Mouse (Mus musculus) brain, embryonic 14.5 days (tissue): ENCODE results near the gene Ttpal.

Source experiments
- CTCF ChIP-seq: fragments of 200-500 bp; IDR thresholded peaks from 2 replicates; pipeline ENCODE4 v1.5.1; 2012; ENCODE audit warnings: inconsistent platforms, mild to moderate bottlenecking, moderate library complexity, borderline replicate concordance; ENCODE audit not compliant: insufficient read depth, insufficient read length; ENCODE audit errors: extremely low read depth
- POLR2A ChIP-seq: fragments of 200-500 bp; IDR thresholded peaks from 2 replicates; pipeline ENCODE4 v1.6.1; 2012; ENCODE audit warnings: mild to moderate bottlenecking, inconsistent platforms, borderline replicate concordance; ENCODE audit not compliant: poor library complexity, insufficient read depth, insufficient read length, severe bottlenecking; ENCODE audit errors: extremely low read depth

DNA sequence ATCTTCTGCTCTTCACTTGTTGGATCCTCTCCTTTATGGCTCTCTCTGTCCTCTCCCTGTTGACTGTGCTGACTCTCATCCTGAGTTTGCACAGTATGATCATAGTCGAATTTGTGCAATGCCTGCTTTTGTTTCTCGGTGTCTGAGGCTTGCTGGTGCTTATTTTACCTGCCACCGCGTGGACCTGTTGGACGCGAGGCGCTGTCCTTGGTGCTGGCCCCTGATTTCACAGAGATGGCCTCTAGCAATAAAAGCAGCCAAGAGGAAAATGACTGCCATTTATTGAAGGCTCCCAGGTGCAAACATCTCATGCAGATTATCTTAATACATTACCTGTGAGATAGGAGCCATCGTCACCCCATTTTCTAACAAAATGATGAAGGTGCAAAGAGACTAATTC is 37.5 kb upstream of the Ttpal start:
- TF ChIP-seq POLR2A, result no peak
- no peak for TF ChIP-seq CTCF
